Mouse (Mus musculus): ENCODE data around the gene Tmem255b.

- TF ChIP-seq POLR2A (IDR thresholded peaks at IDR 0.05; ENCODE audit: low read depth, low read length) (no peak), CTCF (IDR thresholded peaks at IDR 0.05; ENCODE audit: borderline replicate concordance, insufficient read depth, low read length) (no peak)
Measured at GRCm38 (mm10) chr8:13472284-13472683, 37.3 kb downstream of the Tmem255b start.
